Mouse (Mus musculus) gastrocnemius, postnatal 10 days (tissue): Measurements from ENCODE around the gene Zdhhc13. TPM values are rescaled to one million over a fixed set of nuclear protein-coding genes. Genes with fewer than 3 reads are reported as not detected.

Experiments used
- total RNA-seq, 2 experiments: library from RNA; stranded (reverse); gene quantifications; 2 replicates each; pipeline ENCODE4 v1.2.3; 2021

The Zdhhc13 gene
- total RNA-seq, 2 experiments from 2014 or later, result 5.1 to 5.9 TPM

Other genes starting within 250 kb of the Zdhhc13 start
- under 1 TPM; 0.45 to 0.47 TPM for gene Mrgprb2, start 230.9 kb upstream of the Zdhhc13 start, total RNA-seq
- not detected for gene Mrgprb3, start 145.2 kb upstream of the Zdhhc13 start, total RNA-seq
- 100 to 1,000 TPM; 120 to 170 TPM for gene Csrp3, start 59.0 kb downstream of the Zdhhc13 start, total RNA-seq
- 1 to 10 TPM; 4.2 to 5.5 TPM for gene E2f8, start 92.6 kb downstream of the Zdhhc13 start, total RNA-seq
- gene Nav2, start 119.7 kb downstream of the Zdhhc13 start, total RNA-seq, result 10 to 100 TPM; 55.8 to 80.1 TPM